Mouse (Mus musculus): ENCODE results near the gene Cnr2. TPM values are rescaled to one million over a fixed set of nuclear protein-coding genes. Genes with fewer than 3 reads are reported as not detected.
A peak's percentile ranks its signal among the peaks of the same experiment; 100 is the strongest.

Cnr2 gene
- polyA plus RNA-seq, 1 experiment, result not detected

DNA sequence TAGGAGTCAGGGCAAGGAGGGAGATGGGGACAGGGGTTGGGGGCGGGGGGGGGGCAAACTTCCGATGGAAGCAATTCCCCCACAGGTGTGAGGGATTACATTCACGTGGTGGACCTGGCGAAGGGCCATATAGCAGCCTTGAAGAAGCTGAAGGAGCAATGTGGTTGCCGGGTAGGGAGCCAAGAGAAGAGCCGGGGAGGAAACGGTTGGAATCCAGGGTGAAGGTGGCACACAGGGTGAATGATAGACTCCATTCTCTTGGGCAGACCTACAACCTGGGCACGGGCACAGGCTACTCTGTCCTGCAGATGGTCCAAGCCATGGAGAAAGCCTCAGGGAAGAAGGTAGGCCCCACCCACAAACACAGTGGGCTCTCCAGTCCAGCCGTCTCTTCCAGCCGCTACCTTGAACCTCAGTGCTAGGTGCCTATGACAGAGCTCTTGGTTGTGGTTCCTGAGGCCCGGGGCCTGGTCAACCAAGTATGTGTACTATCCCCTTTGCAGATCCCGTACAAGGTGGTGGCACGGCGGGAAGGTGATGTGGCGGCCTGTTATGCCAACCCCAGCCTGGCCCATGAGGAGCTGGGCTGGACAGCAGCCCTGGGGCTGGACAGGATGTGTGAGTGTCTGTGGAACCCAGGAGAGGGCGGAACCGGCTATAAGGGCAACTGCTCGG lies 72.0 kb downstream of the Cnr2 start:
- Histone ChIP-seq H3K27ac (ENCODE audit: insufficient read depth, low read depth, low read length) (no peak overlapping the region), H3K4me3 (ENCODE audit: insufficient read depth, low read depth, low read length) (no peak overlapping the region), H3K4me1 (ENCODE audit: control insufficient read depth, insufficient read depth, low read length) (peaks cover 33% of the 10 kb centered on the region)
- TF ChIP-seq POLR2A (IDR thresholded peaks at IDR 0.05; ENCODE audit: insufficient read depth, low read depth, low read length), result no peak
- TF ChIP-seq CTCF (IDR thresholded peaks at IDR 0.05; ENCODE audit: insufficient read depth, low read depth, low read length), result no peak
- WGBS, result 89% methylated on average over 18 of the region's 18 CpGs

DNA sequence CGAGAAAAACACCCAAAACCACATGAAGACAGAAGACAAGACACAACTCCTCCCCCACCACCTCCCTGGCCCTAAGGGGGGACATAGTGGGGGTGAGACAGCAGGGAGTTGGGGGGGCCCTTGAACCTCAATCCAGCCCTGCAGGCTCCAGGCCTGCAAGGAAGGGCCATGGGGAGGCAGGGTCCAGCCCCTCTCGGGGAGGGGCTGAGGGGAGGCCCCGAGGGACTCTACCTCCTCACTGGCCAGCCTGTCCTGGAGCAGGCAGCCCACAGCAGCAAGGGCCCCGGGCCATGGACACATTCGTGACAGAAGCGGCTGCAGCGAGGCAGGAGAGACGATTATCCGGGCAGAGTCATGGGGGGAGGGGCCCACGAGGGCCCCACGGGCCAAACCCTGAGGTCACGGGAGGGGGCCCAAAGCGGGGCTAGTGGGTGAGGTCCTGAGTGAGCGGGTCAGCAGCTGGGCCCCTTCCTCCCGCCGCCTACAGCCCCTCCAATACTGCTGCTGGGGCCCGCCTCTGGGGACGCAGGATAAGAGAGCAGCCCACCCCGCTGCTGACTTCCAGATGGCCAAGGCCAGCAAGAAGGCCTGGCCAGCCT lies 73.2 kb downstream of the Cnr2 start:
- H3K4me3 ChIP-seq (ENCODE audit: insufficient read depth, low read depth, low read length), result no peak overlapping the region
- no peak overlapping the region for H3K27ac ChIP-seq (ENCODE audit: insufficient read depth, low read depth, low read length)
- no peak for TF ChIP-seq POLR2A (IDR thresholded peaks at IDR 0.05; ENCODE audit: insufficient read depth, low read depth, low read length)
- no peak for TF ChIP-seq CTCF (IDR thresholded peaks at IDR 0.05; ENCODE audit: insufficient read depth, low read depth, low read length)
- 78% methylated on average over 19 of the region's 19 CpGs for WGBS
- H3K4me1 ChIP-seq (ENCODE audit: control insufficient read depth, insufficient read depth, low read length), result peaks cover 33% of the 10 kb centered on the region

DNA sequence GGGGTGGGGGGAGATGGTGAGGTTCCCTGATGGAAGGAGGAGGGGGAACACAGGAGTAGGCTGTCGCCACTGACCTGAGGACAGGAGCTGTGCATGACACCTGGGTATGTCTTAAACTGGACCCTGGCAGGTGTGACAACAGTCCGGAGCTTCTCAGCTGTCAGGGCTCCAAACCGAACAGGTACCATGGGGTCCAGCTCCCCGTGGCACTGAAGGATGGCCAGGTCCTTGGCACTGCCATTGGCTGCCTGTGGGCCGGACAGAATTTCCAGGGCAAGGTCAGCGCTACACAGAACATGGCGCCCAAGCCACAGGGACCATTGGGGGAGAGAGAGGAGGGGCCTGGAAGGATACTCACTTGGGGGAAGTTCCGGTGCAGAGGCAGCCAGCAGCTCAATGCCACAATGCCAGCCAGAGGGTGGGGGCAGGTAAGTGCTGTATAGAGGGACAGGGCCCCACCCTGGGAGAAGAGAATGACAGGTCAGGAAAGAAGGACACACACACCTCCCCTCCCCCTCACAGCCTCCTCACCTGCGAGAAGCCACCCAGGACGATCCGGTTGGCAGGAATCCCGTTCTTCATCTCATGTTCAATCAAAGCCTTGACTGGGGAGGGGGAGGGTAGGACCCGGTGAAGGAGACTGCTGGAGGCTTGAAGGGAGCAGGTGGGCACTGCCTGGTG lies 74.0 kb downstream of the Cnr2 start:
- 88% methylated on average over 13 of the region's 13 CpGs for WGBS
- no peak overlapping the region for H3K27ac ChIP-seq (ENCODE audit: insufficient read depth, low read depth, low read length)
- no peak overlapping the region for H3K4me3 ChIP-seq (ENCODE audit: insufficient read depth, low read depth, low read length)
- TF ChIP-seq POLR2A (IDR thresholded peaks at IDR 0.05; ENCODE audit: insufficient read depth, low read depth, low read length) (0 out of 2 replicates have a peak, but pooled peaks have one; percentile 18), CTCF (IDR thresholded peaks at IDR 0.05; ENCODE audit: insufficient read depth, low read depth, low read length) (no peak)
- H3K4me1 ChIP-seq (ENCODE audit: control insufficient read depth, insufficient read depth, low read length), result peaks cover 30% of the 10 kb centered on the region

Other genes starting within 250 kb of the Cnr2 start
- gene Ifnlr1, start 209.1 kb upstream of the Cnr2 start, polyA plus RNA-seq (2012; ENCODE audit: insufficient read depth, insufficient read length, low replicate concordance, missing spikeins), result not detected in 2 replicates
- gene Il22ra1, start 167.2 kb upstream of the Cnr2 start, polyA plus RNA-seq (2012; ENCODE audit: insufficient read depth, insufficient read length, low replicate concordance, missing spikeins), result not detected in 2 replicates
- not detected in 2 replicates for gene Myom3, start 135.7 kb upstream of the Cnr2 start, polyA plus RNA-seq (2012; ENCODE audit: insufficient read depth, insufficient read length, low replicate concordance, missing spikeins)
- gene Srsf10, start 39.6 kb upstream of the Cnr2 start, polyA plus RNA-seq (2012; ENCODE audit: insufficient read depth, insufficient read length, low replicate concordance, missing spikeins), result not detected in 2 replicates
- not detected in 2 replicates for gene Pnrc2, start 21.5 kb upstream of the Cnr2 start, polyA plus RNA-seq (2012; ENCODE audit: insufficient read depth, insufficient read length, low replicate concordance, missing spikeins)
- gene Fuca1, start 25.3 kb downstream of the Cnr2 start, polyA plus RNA-seq (2012; ENCODE audit: insufficient read depth, insufficient read length, low replicate concordance, missing spikeins), result not detected in 2 replicates
- not detected in 2 replicates for gene Hmgcl, start 51.1 kb downstream of the Cnr2 start, polyA plus RNA-seq (2012; ENCODE audit: insufficient read depth, insufficient read length, low replicate concordance, missing spikeins)
- not detected in 2 replicates for gene Gale, start 68.3 kb downstream of the Cnr2 start, polyA plus RNA-seq (2012; ENCODE audit: insufficient read depth, insufficient read length, low replicate concordance, missing spikeins)
- not detected in 2 replicates for gene Lypla2, start 77.2 kb downstream of the Cnr2 start, polyA plus RNA-seq (2012; ENCODE audit: insufficient read depth, insufficient read length, low replicate concordance, missing spikeins)
- 351 TPM in 1 of 2 replicates, not detected in the other for gene Pithd1, start 91.9 kb downstream of the Cnr2 start, polyA plus RNA-seq (2012; ENCODE audit: insufficient read depth, insufficient read length, low replicate concordance, missing spikeins)
- not detected in 2 replicates for gene Eloa, start 126.4 kb downstream of the Cnr2 start, polyA plus RNA-seq (2012; ENCODE audit: insufficient read depth, insufficient read length, low replicate concordance, missing spikeins)
- not detected in 2 replicates for gene Rpl11, start 158.0 kb downstream of the Cnr2 start, polyA plus RNA-seq (2012; ENCODE audit: insufficient read depth, insufficient read length, low replicate concordance, missing spikeins)
- gene Id3, start 248.1 kb downstream of the Cnr2 start, polyA plus RNA-seq (2012; ENCODE audit: insufficient read depth, insufficient read length, low replicate concordance, missing spikeins), result not detected in 2 replicates

Measured in olfactory bulb, adult 2 months (tissue).